In genomic region chr14:98829958-98830633, GRCm38 (mm10) we compare ENCODE assay signal across 25 mouse cellular contexts.
DNase-seq lines count a peak whose midpoint lies in the region; ATAC-seq and TF ChIP-seq lines count a peak whose summit lies in the region.
"Had no signal": no experiment of that assay in that cellular context is flagged by ENCODE, and none has a peak within 500 bp of the region (broad histone marks: within the 10 kb centered on the region; RNA-seq: fewer than 3 reads in every experiment).

No protein-coding gene starts in this region.

- no peaks in the 10 kb centered on the region for H3K27me3 ChIP-seq in midbrain, embryonic 13.5 days
- H3K27me3 ChIP-seq in midbrain, embryonic 15.5 days (replicated peaks): no peaks in the 10 kb centered on the region
- H3K27me3 ChIP-seq: intestine, embryonic 15.5 days; liver, embryonic 15.5 days; lung, embryonic 15.5 days; megakaryocyte, embryonic 14.5 days had no signal

- TF ChIP-seq CTCF in brain, embryonic 14.5 days (IDR thresholded peaks at IDR 0.05; ENCODE audit: borderline replicate concordance, extremely low read depth, insufficient read depth, insufficient read length): no peak

- no peaks in the 10 kb centered on the region for H3K9me3 ChIP-seq in midbrain, embryonic 13.5 days
- no peaks in the 10 kb centered on the region for H3K9me3 ChIP-seq in midbrain, embryonic 15.5 days
- H3K9me3 ChIP-seq: embryonic facial prominence, embryonic 10.5 days; intestine, embryonic 15.5 days; limb, embryonic 10.5 days; liver, embryonic 15.5 days; lung, embryonic 15.5 days had no signal

- no peak overlapping the region for H3K4me3 ChIP-seq in midbrain, embryonic 13.5 days (replicated peaks)
- no peak overlapping the region for H3K4me3 ChIP-seq in midbrain, embryonic 15.5 days
- H3K4me3 ChIP-seq: embryonic facial prominence, embryonic 10.5 days; gastrocnemius, adult 2 months; intestine, embryonic 15.5 days; limb, embryonic 10.5 days; liver, embryonic 15.5 days; lung, embryonic 15.5 days; megakaryocyte, embryonic 14.5 days had no signal

- H3K4me1 ChIP-seq in midbrain, embryonic 13.5 days (replicated peaks): peaks cover 12% of the 10 kb centered on the region; the same call in 1 of the 2 replicates
- no peaks in the 10 kb centered on the region for H3K4me1 ChIP-seq in midbrain, embryonic 15.5 days
- H3K4me1 ChIP-seq: intestine, embryonic 15.5 days; liver, embryonic 15.5 days; lung, embryonic 15.5 days; megakaryocyte, embryonic 14.5 days had no signal

- DNase-seq in frontal cortex, postnatal 14 days (ENCODE audit: low spot score in 2 of 2): no peak
- peak; percentile 73 for DNase-seq in brain, embryonic 14.5 days (ENCODE audit: low read depth)
- peak; percentile 6 for DNase-seq in telencephalon, adult 2 months (ENCODE audit: low read depth, low spot score)
- DNase-seq: adrenal gland, postnatal 10 days; B cell, adult 2 months; cerebellum, adult 9-10 months; gastrocnemius, adult 2 months; heart, postnatal 4 days; kidney, adult 8-10 months; kidney, postnatal 10 days; liver; lung, postnatal 36 days; right cerebral cortex, postnatal 25 days; spleen, adult 18-20 months; thymus, postnatal 14 days had no signal

- ATAC-seq in frontal cortex, adult (ENCODE audit: low TSS enrichment): peak; percentile 52; the same call in 1 of the 2 replicates
- 0 out of 2 replicates have a peak, but pooled peaks have one; percentile 58 for ATAC-seq in midbrain, embryonic 13.5 days
- no peak for ATAC-seq in midbrain, embryonic 15.5 days (replicated peaks)
- ATAC-seq in CD4-positive, CD25-positive, alpha-beta regulatory T cell, adult 4 months: no peak
- ATAC-seq: intestine, embryonic 15.5 days had no signal

- H3K36me3 ChIP-seq in midbrain, embryonic 13.5 days: no peaks in the 10 kb centered on the region
- no peaks in the 10 kb centered on the region for H3K36me3 ChIP-seq in midbrain, embryonic 15.5 days (replicated peaks)
- H3K36me3 ChIP-seq: embryonic facial prominence, embryonic 10.5 days; intestine, embryonic 15.5 days; limb, embryonic 10.5 days; liver, embryonic 15.5 days; lung, embryonic 15.5 days had no signal

- no peak for TF ChIP-seq POLR2A in brain, embryonic 14.5 days (IDR thresholded peaks at IDR 0.05; ENCODE audit: borderline replicate concordance, extremely low read depth, insufficient read depth, insufficient read length, poor library complexity, severe bottlenecking)

- WGBS in midbrain, embryonic 13.5 days: 56% methylated on average over 5 of the region's 5 CpGs
- 45% methylated on average over 5 of the region's 5 CpGs for WGBS in midbrain, embryonic 15.5 days

- no peak overlapping the region for H3K4me2 ChIP-seq in midbrain, embryonic 13.5 days (replicated peaks)
- no peak overlapping the region for H3K4me2 ChIP-seq in midbrain, embryonic 15.5 days
- H3K4me2 ChIP-seq: intestine, embryonic 15.5 days; liver, embryonic 15.5 days; lung, embryonic 15.5 days had no signal

- no peak overlapping the region for H3K9ac ChIP-seq in midbrain, embryonic 13.5 days (replicated peaks)
- H3K9ac ChIP-seq in midbrain, embryonic 15.5 days: no peak overlapping the region
- H3K9ac ChIP-seq: intestine, embryonic 15.5 days; liver, embryonic 15.5 days; lung, embryonic 15.5 days had no signal

- peak overlapping the region; percentile 25; the same call in 1 of the 2 replicates for H3K27ac ChIP-seq in midbrain, embryonic 13.5 days
- H3K27ac ChIP-seq in midbrain, embryonic 15.5 days: no peak overlapping the region
- H3K27ac ChIP-seq: embryonic facial prominence, embryonic 10.5 days; gastrocnemius, adult 2 months; intestine, embryonic 15.5 days; limb, embryonic 10.5 days; liver, embryonic 15.5 days; lung, embryonic 15.5 days had no signal

Comparison
In these comparisons a context has a peak if more than half of its experiments do, and no peak if none do; other contexts are left out.
1. ATAC-seq: peak in frontal cortex, adult (single experiment) and midbrain, embryonic 13.5 days (single experiment); none in midbrain, embryonic 15.5 days (single experiment) and CD4-positive, CD25-positive, alpha-beta regulatory T cell, adult 4 months (single experiment).
2. DNase-seq: peak in brain, embryonic 14.5 days (single experiment) and telencephalon, adult 2 months (single experiment); none in frontal cortex, postnatal 14 days (0 of 2).